Mouse (Mus musculus) midbrain, embryonic 16.5 days (tissue): Measurements from ENCODE around the gene St8sia1. TPM values are rescaled to one million over a fixed set of nuclear protein-coding genes. Genes with fewer than 3 reads are reported as not detected.

Experiments used
- ATAC-seq: fragments of 200-750 bp; cut with Nextera tagmentation; 2 replicates; pipeline ENCODE4 v1.8.0; 2017; ENCODE audit warnings: moderate TSS enrichment
- H3K27ac ChIP-seq: fragments of 300-500 bp; sonication (generic); 2 replicates; pipeline ENCODE4 v1.5.1; 2014; ENCODE audit warnings: mild to moderate bottlenecking, low read length, mixed read lengths
- H3K27me3 ChIP-seq: fragments of 300-500 bp; sonication (generic); 2 replicates; pipeline ENCODE4 v1.6.1; 2014; ENCODE audit warnings: low read depth, low read length, mixed read lengths; ENCODE audit not compliant: control insufficient read depth, insufficient read depth
- H3K36me3 ChIP-seq: fragments of 300-500 bp; sonication (generic); 2 replicates; pipeline ENCODE4 v1.6.1; 2014; ENCODE audit warnings: mild to moderate bottlenecking, low read length, moderate library complexity, mixed read lengths; ENCODE audit not compliant: control insufficient read depth, insufficient read depth
- H3K4me1 ChIP-seq: fragments of 300-500 bp; sonication (generic); 2 replicates; pipeline ENCODE4 v1.6.1; 2014; ENCODE audit warnings: mild to moderate bottlenecking, low read length, mixed read lengths; ENCODE audit not compliant: control insufficient read depth, insufficient read depth
- H3K4me2 ChIP-seq: fragments of 300-500 bp; sonication (generic); 2 replicates; pipeline ENCODE4 v1.6.1; 2014; ENCODE audit warnings: mild to moderate bottlenecking, low read length, mixed read lengths
- H3K4me3 ChIP-seq: fragments of 300-500 bp; sonication (generic); 2 replicates; pipeline ENCODE4 v1.5.1; 2014; ENCODE audit warnings: low read depth, mild to moderate bottlenecking, low read length, moderate library complexity, mixed read lengths
- H3K9ac ChIP-seq: fragments of 300-500 bp; sonication (generic); 2 replicates; pipeline ENCODE4 v1.6.1; 2014; ENCODE audit warnings: low read depth, low read length, mixed read lengths
- H3K9me3 ChIP-seq: fragments of 300-500 bp; sonication (generic); replicated peaks from 2 replicates; pipeline ENCODE4 v1.6.1; 2014; ENCODE audit warnings: mild to moderate bottlenecking, low read length, mixed read lengths; ENCODE audit not compliant: control insufficient read depth, poor library complexity, severe bottlenecking
- WGBS: fragments of 180-500 bp; shearing (Covaris S2); extraction: QIAGEN DNeasy Blood & Tissue Kit; methylation state at CpG from one replicate; pipeline ENCODE4 v1.1.7; 2014; 5-methylcytosine and 5-hydroxymethylcytosine counted together
- polyA plus RNA-seq: library from polyadenylated mRNA; unstranded; fragments of >200 nt; fragmentation: Nextera tagmentation; extraction: Ambion mirVana; gene quantifications from 2 replicates; pipeline ENCODE4 v1.2.1, GENCODE M21; 2015

The St8sia1 gene
- polyA plus RNA-seq, 1 experiment from 2014 or later, result 7.5 TPM

- Histone ChIP-seq H3K36me3 (no peaks in the 10 kb centered on the region), H3K4me2 (peak overlapping the region; percentile 4), H3K4me3 (no peak overlapping the region), H3K27ac (no peak overlapping the region), H3K27me3 (no peaks in the 10 kb centered on the region), H3K4me1 (peaks cover 12% of the 10 kb centered on the region), H3K9me3 (no peaks in the 10 kb centered on the region), H3K9ac (no peak overlapping the region)
- peak; percentile 65 for ATAC-seq
- 16% methylated on average over 7 of the region's 7 CpGs for WGBS
These were observed 170.8 kb downstream of the St8sia1 start for GRCm38 (mm10) chr6:142793468-142793867.

GRCm38 (mm10) chr6:142792241-142792968 is 171.8 kb downstream of the St8sia1 start:
- Histone ChIP-seq H3K27ac (no peak overlapping the region), H3K9ac (no peak overlapping the region), H3K36me3 (no peaks in the 10 kb centered on the region), H3K4me2 (peak overlapping the region; percentile 8; the same call in 1 of the 2 replicates), H3K4me1 (peaks cover 12% of the 10 kb centered on the region), H3K9me3 (no peaks in the 10 kb centered on the region), H3K27me3 (no peaks in the 10 kb centered on the region), H3K4me3 (no peak overlapping the region)
- 31% methylated on average over 13 of the region's 13 CpGs for WGBS
- ATAC-seq, result no peak

GRCm38 (mm10) chr6:142789736-142790135 is 174.5 kb downstream of the St8sia1 start:
- no peak for ATAC-seq
- no peaks in the 10 kb centered on the region for H3K36me3 ChIP-seq
- WGBS, result 89% methylated on average over 10 of the region's 10 CpGs

DNA sequence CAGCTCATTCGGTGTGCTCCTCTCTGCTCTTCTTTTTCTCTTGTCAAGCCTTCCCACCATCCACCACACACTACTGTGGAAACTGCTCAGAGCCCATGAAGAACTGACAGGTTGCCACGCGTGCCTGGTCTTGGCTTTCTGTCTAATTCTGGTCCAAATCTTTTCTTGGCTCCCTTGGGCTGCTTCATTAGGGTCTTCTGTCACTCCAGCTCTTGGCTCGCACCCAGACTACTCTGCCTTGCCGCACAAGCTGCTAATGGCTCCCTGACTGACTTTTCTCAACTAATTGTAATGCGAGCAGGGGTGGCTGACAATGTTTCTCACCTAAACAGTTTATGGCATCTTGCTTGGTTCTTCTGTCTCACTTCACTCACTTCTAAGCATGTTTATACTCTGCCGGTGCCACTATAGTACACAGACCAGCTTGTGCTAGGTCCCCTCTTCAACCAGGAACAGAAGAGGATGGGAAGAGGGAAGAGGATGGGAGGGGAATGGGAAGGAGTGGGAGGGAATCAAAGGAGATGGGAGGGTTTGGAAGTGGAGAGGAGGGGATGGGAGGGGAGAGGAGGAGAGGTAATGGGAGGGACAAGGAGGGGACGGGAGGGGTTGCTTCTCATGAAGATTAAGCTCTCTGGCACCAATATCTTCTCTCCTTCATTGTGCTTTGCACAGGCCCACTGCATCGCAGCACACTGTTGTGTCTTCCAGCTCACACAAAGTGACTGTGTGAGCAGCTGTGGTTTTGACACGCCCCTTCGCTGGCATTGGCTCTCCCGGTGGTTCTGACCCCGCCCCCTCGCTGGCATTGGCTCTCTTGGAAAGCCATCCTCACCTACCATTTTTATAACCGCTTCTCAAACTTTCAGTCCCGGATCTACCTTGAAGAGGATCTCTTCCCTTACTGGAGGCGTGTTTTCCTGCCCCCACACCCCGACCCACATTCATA is 175.9 kb downstream of the St8sia1 start:
- H3K4me3 ChIP-seq, result no peak overlapping the region
- no peak overlapping the region for H3K27ac ChIP-seq
- no peak overlapping the region for H3K4me2 ChIP-seq
- no peak overlapping the region for H3K9ac ChIP-seq
- H3K27me3 ChIP-seq, result no peaks in the 10 kb centered on the region
- WGBS, result 55% methylated on average over 18 of the region's 18 CpGs
- H3K4me1 ChIP-seq, result peaks cover 6% of the 10 kb centered on the region
- no peaks in the 10 kb centered on the region for H3K9me3 ChIP-seq
- ATAC-seq, result 0 out of 2 replicates have a peak, but pooled peaks have one; percentile 44
- H3K36me3 ChIP-seq, result no peaks in the 10 kb centered on the region

More at GRCm38 (mm10) chr6:142789736-142790135, 174.5 kb downstream of the St8sia1 start:
- Histone ChIP-seq H3K4me1 (peaks cover 12% of the 10 kb centered on the region), H3K9me3 (no peaks in the 10 kb centered on the region), H3K4me3 (no peak overlapping the region), H3K9ac (no peak overlapping the region), H3K4me2 (no peak overlapping the region), H3K27ac (no peak overlapping the region), H3K27me3 (no peaks in the 10 kb centered on the region)

- no peak for ATAC-seq
- no peak overlapping the region for H3K4me2 ChIP-seq
These were observed 178.1 kb downstream of the St8sia1 start for GRCm38 (mm10) chr6:142786106-142786505.

DNA sequence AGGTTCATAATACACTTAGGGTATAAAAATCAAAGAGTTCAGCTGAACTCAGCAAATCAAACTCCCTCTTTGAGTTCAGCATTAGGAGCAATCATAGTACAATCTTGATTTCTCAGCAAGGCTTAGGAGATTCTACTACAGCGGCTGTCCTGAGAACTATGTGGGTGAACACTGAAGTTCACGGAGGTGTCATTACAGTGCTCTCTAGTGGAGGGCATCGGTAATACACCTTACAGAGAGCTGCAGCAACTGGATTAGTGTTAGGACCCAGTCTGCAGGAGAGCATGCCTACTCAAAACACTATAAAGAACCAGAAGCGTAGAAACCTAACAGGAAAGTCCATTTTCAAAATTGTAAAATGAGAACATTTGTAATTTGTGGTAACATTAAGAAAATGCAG is 178.9 kb downstream of the St8sia1 start:
- Histone ChIP-seq H3K9ac (no peak overlapping the region), H3K4me3 (no peak overlapping the region), H3K27ac (no peak overlapping the region), H3K4me1 (0 out of 2 replicates have a peak, but pooled peaks cover 2% of the 10 kb centered on the region), H3K27me3 (no peaks in the 10 kb centered on the region), H3K4me2 (no peak overlapping the region), H3K9me3 (no peaks in the 10 kb centered on the region), H3K36me3 (no peaks in the 10 kb centered on the region)
- WGBS, result 32% methylated on average over 4 of the region's 4 CpGs
- ATAC-seq, result no peak

More at GRCm38 (mm10) chr6:142786106-142786505, 178.1 kb downstream of the St8sia1 start:
- WGBS, result 83% methylated on average over 21 of the region's 21 CpGs
- no peak overlapping the region for H3K27ac ChIP-seq
- no peak overlapping the region for H3K9ac ChIP-seq
- H3K27me3 ChIP-seq, result no peaks in the 10 kb centered on the region
- no peak overlapping the region for H3K4me3 ChIP-seq
- H3K4me1 ChIP-seq, result 0 out of 2 replicates have a peak, but pooled peaks cover 2% of the 10 kb centered on the region
- H3K36me3 ChIP-seq, result no peaks in the 10 kb centered on the region
- H3K9me3 ChIP-seq, result no peaks in the 10 kb centered on the region

DNA sequence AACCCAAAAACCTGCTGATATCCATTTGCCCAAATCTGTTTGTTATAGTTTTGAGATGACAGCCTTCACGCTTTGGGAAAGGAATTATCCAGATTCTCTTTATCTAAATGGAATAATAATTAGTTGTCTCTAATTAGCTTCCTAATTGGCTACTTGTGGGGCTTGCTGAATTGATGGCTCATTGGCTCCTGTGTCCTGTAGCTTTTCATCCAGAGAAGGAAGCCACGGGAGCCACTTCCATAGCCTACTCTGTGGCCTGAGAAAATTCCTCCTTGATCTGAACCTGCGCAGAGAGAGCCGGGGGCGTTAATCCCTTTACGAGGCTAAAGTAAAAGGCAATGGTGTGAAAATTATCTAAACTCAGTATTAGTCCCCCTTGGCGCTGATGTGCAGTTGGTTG is 183.0 kb downstream of the St8sia1 start:
- Histone ChIP-seq H3K36me3 (no peaks in the 10 kb centered on the region), H3K4me1 (0 out of 2 replicates have a peak, but pooled peaks cover 2% of the 10 kb centered on the region), H3K27me3 (no peaks in the 10 kb centered on the region), H3K9ac (no peak overlapping the region), H3K27ac (no peak overlapping the region), H3K4me3 (no peak overlapping the region), H3K9me3 (no peaks in the 10 kb centered on the region), H3K4me2 (no peak overlapping the region)
- ATAC-seq, result no peak
- 34% methylated on average over 7 of the region's 7 CpGs for WGBS

DNA sequence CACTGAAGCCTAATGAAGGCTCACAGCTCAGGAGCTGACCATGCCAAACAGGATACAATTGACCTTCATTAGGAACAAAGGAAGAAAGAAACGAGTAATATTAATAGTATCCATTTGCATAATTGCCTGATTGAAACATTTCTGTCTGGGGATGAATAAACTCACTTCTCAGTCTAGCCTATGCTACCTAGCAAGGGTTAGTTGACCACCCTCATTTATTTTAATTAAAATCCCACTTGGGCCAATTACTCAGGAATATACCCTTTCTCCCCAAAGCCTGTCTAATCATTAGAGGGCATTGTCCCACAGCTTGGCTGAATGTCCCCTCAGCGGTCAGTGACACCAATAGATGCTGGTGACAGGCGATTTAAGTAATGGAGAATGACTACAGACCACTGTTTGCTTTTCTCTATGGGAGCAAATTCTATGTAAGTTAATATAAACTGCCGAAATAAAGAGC is 183.6 kb downstream of the St8sia1 start:
- H3K9ac ChIP-seq, result no peak overlapping the region
- ATAC-seq, result peak; percentile 12; the same call in 1 of the 2 replicates
- H3K27me3 ChIP-seq, result no peaks in the 10 kb centered on the region
- no peak overlapping the region for H3K27ac ChIP-seq
- H3K36me3 ChIP-seq, result no peaks in the 10 kb centered on the region
- no peaks in the 10 kb centered on the region for H3K9me3 ChIP-seq
- H3K4me3 ChIP-seq, result no peak overlapping the region
- H3K4me1 ChIP-seq, result 0 out of 2 replicates have a peak, but pooled peaks cover 2% of the 10 kb centered on the region
- H3K4me2 ChIP-seq, result no peak overlapping the region
- WGBS, result 41% methylated on average over 4 of the region's 4 CpGs
